Mouse (Mus musculus) ES-Bruce4 (cell line): Measurements from ENCODE around the gene Fam110c. TPM values are rescaled to one million over a fixed set of nuclear protein-coding genes. Genes with fewer than 3 reads are reported as not detected.
A peak's percentile ranks its signal among the peaks of the same experiment; 100 is the strongest.

Experiments used
- H3K27ac ChIP-seq: 2 replicates; pipeline ENCODE4 v1.5.1; 2012; ENCODE audit warnings: low read length, inconsistent platforms; ENCODE audit not compliant: insufficient read depth
- H3K27me3 ChIP-seq: 2 replicates; pipeline ENCODE4 v1.6.1; 2012; ENCODE audit warnings: mild to moderate bottlenecking, low read length, inconsistent platforms; ENCODE audit not compliant: control insufficient read depth, poor library complexity, insufficient read depth, severe bottlenecking
- H3K36me3 ChIP-seq: 2 replicates; pipeline ENCODE4 v1.6.1; 2012; ENCODE audit warnings: inconsistent platforms, mild to moderate bottlenecking, low read length, moderate library complexity; ENCODE audit not compliant: control insufficient read depth, poor library complexity, insufficient read depth, severe bottlenecking
- H3K4me1 ChIP-seq: one replicate; pipeline ENCODE4 v1.8.1; 2011; ENCODE audit warnings: low read length; ENCODE audit not compliant: control insufficient read depth, insufficient read depth
- H3K4me3 ChIP-seq: 2 replicates; pipeline ENCODE4 v1.5.1; 2011; ENCODE audit warnings: low read depth, mild to moderate bottlenecking, low read length
- H3K9ac ChIP-seq: 2 replicates; pipeline ENCODE4 v1.6.1; 2012; ENCODE audit warnings: low read depth, mild to moderate bottlenecking, inconsistent platforms; ENCODE audit not compliant: poor library complexity, severe bottlenecking
- H3K9me3 ChIP-seq: replicated peaks from 2 replicates; pipeline ENCODE4 v1.6.1; 2012; ENCODE audit warnings: mild to moderate bottlenecking, low read length, inconsistent platforms; ENCODE audit not compliant: control insufficient read depth, poor library complexity, insufficient read depth, severe bottlenecking
- CTCF ChIP-seq: IDR thresholded peaks from one replicate; pipeline ENCODE4 v1.8.1; 2011; ENCODE audit warnings: low read depth, low read length
- EP300 ChIP-seq: IDR thresholded peaks from 2 replicates; pipeline ENCODE4 v1.6.1; 2011; ENCODE audit warnings: low read depth, low read length; ENCODE audit not compliant: insufficient read depth
- POLR2A ChIP-seq: IDR thresholded peaks from one replicate; pipeline ENCODE4 v1.8.1; 2011; ENCODE audit warnings: low read length; ENCODE audit not compliant: insufficient read depth
- polyA plus RNA-seq: library from polyadenylated mRNA; stranded (reverse); fragments of >200 nt; gene quantifications from 2 replicates; pipeline ENCODE4 v1.2.4, GENCODE M21; 2011; ENCODE audit warnings: low read depth; ENCODE audit not compliant: missing spikeins, insufficient read depth, insufficient read length

Fam110c gene
- polyA plus RNA-seq, 1 experiment = 2.6 TPM

- Histone ChIP-seq H3K9me3 (no peaks in the 10 kb centered on the region), H3K4me1 (no peaks in the 10 kb centered on the region), H3K27me3 (no peaks in the 10 kb centered on the region), H3K27ac (0 out of 2 replicates have a peak overlapping the region, but pooled peaks have one; percentile 1), H3K9ac (no peak overlapping the region), H3K4me3 (no peak overlapping the region), H3K36me3 (no peaks in the 10 kb centered on the region)
- peak; percentile 75 for TF ChIP-seq EP300
- no peak for TF ChIP-seq POLR2A
Measured at GRCm38 (mm10) chr12:31092481-31092880, 18.8 kb downstream of the Fam110c start.

DNA sequence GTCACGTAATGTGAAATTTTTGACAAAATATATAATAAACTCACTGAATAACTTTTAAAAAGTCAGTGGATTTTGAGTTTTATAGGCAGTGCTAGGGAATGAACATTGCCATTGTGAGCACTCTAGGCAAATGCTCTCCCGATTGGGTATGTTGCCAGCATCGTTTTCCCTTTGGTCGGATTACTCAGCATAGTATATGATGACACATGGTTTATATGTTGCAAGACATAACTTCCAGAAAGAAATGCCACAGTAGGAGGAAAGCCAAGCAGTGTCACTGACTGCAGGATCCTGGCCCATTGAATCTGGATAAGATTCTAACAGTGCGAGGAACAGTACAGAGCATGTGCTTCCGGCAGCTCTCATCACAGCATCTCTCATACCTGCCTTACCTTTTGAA lies 23.5 kb downstream of the Fam110c start:
- Histone ChIP-seq H3K9ac (no peak overlapping the region), H3K4me3 (no peak overlapping the region), H3K36me3 (no peaks in the 10 kb centered on the region), H3K27me3 (no peaks in the 10 kb centered on the region), H3K9me3 (no peaks in the 10 kb centered on the region), H3K27ac (no peak overlapping the region), H3K4me1 (no peaks in the 10 kb centered on the region)
- TF ChIP-seq EP300 (no peak), POLR2A (no peak), CTCF (no peak)

DNA sequence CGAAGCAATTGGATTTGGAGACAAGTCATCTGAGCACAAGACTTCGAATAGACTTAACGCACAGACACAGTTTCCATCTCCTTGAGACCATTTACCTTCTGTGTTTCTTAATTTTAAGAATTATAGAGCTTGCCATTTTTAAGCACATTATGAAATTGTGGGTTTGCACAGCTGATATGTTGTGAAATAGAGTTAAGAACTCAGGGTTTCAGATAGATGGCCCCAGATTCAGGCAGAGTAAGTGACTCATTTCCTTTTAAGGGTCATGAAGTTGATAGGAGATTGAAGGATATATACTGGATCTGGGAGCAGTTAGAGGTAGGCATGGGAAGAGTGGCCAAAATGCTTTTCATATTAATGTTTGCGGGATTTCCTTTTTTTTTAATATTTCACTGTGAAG lies 27.5 kb downstream of the Fam110c start:
- TF ChIP-seq CTCF (no peak), EP300 (no peak), POLR2A (no peak)
- Histone ChIP-seq H3K4me1 (no peaks in the 10 kb centered on the region), H3K9ac (no peak overlapping the region), H3K27ac (no peak overlapping the region), H3K4me3 (no peak overlapping the region), H3K27me3 (no peaks in the 10 kb centered on the region), H3K9me3 (no peaks in the 10 kb centered on the region), H3K36me3 (no peaks in the 10 kb centered on the region)

- Histone ChIP-seq H3K9ac (no peak overlapping the region), H3K4me1 (no peaks in the 10 kb centered on the region), H3K9me3 (no peaks in the 10 kb centered on the region), H3K36me3 (no peaks in the 10 kb centered on the region), H3K4me3 (no peak overlapping the region), H3K27me3 (no peaks in the 10 kb centered on the region), H3K27ac (no peak overlapping the region)
- TF ChIP-seq CTCF = no peak
Measured at GRCm38 (mm10) chr12:31101821-31102220, 28.2 kb downstream of the Fam110c start.

- Histone ChIP-seq H3K9ac (no peak overlapping the region), H3K36me3 (no peaks in the 10 kb centered on the region)
- TF ChIP-seq CTCF = peak; percentile 31
- TF ChIP-seq EP300 = no peak
- TF ChIP-seq POLR2A = no peak
Measured at GRCm38 (mm10) chr12:31116005-31116466, 42.4 kb downstream of the Fam110c start.

DNA sequence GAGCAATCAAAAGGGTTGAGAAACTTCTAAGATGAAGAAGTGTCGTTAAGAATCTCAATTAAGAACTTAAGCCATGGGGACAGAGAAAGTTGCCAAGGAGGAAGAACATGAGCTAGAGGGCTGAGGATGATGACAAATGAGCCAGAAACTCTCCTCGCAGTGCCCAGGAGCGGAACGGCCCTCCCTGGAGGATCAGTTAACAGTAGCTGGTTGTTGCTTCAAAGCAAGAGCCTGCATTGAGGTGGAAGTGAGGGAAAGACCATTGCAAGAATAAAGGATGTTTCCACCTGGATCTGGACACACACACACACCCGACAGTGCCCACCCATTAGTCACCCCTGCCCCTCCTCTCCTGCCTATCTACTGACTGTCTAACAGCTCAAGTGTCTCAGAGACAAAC lies 46.9 kb downstream of the Fam110c start:
- TF ChIP-seq CTCF (no peak), POLR2A (no peak), EP300 (no peak)
- H3K27ac ChIP-seq = no peak overlapping the region
- H3K9me3 ChIP-seq = no peaks in the 10 kb centered on the region
- no peaks in the 10 kb centered on the region for H3K36me3 ChIP-seq
- H3K4me1 ChIP-seq = no peaks in the 10 kb centered on the region
- H3K9ac ChIP-seq = no peak overlapping the region
- no peak overlapping the region for H3K4me3 ChIP-seq
- H3K27me3 ChIP-seq = no peaks in the 10 kb centered on the region

More at GRCm38 (mm10) chr12:31116005-31116466, 42.4 kb downstream of the Fam110c start:
- Histone ChIP-seq H3K4me1 (no peaks in the 10 kb centered on the region), H3K9me3 (no peaks in the 10 kb centered on the region), H3K27ac (no peak overlapping the region), H3K4me3 (no peak overlapping the region), H3K27me3 (no peaks in the 10 kb centered on the region)
